Mouse (Mus musculus): ENCODE results near the gene Ssr2.

GRCm38 (mm10) chr3:88585769-88586168, 10.1 kb downstream of the Ssr2 start:
- TF ChIP-seq POLR2A (IDR thresholded peaks at IDR 0.05; ENCODE audit: low read depth, low read length): no peak
- no peak for TF ChIP-seq CTCF (IDR thresholded peaks at IDR 0.05; ENCODE audit: extremely low read depth, insufficient read depth, insufficient read length, insufficient replicate concordance)
